Mouse (Mus musculus): Measurements from ENCODE around the gene Smyd3. TPM values are rescaled to one million over a fixed set of nuclear protein-coding genes. Genes with fewer than 3 reads are reported as not detected.

The Smyd3 gene
- total RNA-seq, 4 experiments from 2014 or later = 31.8 to 34.0 (median 33.4) TPM

Other genes starting within 250 kb of the Smyd3 start
- 10 to 100 TPM; 21.7 to 27.3 (median 26.0) TPM for gene Tfb2m, start 28.2 kb upstream of the Smyd3 start, total RNA-seq (2022)
- 10 to 100 TPM; 40.1 to 42.1 (median 41.1) TPM for gene Cnst, start 28.3 kb upstream of the Smyd3 start, total RNA-seq (2022)
- 10 to 100 TPM; 65.4 to 75.6 (median 71.6) TPM for gene Sccpdh, start 150.2 kb upstream of the Smyd3 start, total RNA-seq (2022)
- gene Kif28, start 227.2 kb upstream of the Smyd3 start, total RNA-seq (2022) = under 1 TPM in 2 of 4 experiments, not detected in 2; 0.22 to 0.27 TPM

Data from left cerebral cortex, adult 8-10 months (tissue).